Mouse (Mus musculus) lung, embryonic 16.5 days (tissue): ENCODE results near the gene Krt71. TPM values are rescaled to one million over a fixed set of nuclear protein-coding genes. Genes with fewer than 3 reads are reported as not detected.

ENCODE experiments used
- ATAC-seq: fragments of 200-750 bp; cut with Nextera tagmentation; 2 replicates; pipeline ENCODE4 v1.8.0; 2017; ENCODE audit warnings: low read depth, mild to moderate bottlenecking, moderate library complexity
- H3K27ac ChIP-seq: fragments of 300-500 bp; sonication (generic); 2 replicates; pipeline ENCODE4 v1.5.1; 2014; ENCODE audit warnings: mild to moderate bottlenecking, control low read depth, low read length
- H3K27me3 ChIP-seq: fragments of 300-500 bp; sonication (generic); 2 replicates; pipeline ENCODE4 v1.6.1; 2014; ENCODE audit warnings: low read depth, low read length, mixed read lengths; ENCODE audit not compliant: control insufficient read depth, insufficient read depth
- H3K36me3 ChIP-seq: fragments of 300-500 bp; sonication (generic); 2 replicates; pipeline ENCODE4 v1.6.1; 2014; ENCODE audit warnings: low read length; ENCODE audit not compliant: control insufficient read depth, insufficient read depth
- H3K4me1 ChIP-seq: fragments of 300-500 bp; sonication (generic); replicated peaks from 2 replicates; pipeline ENCODE4 v1.6.1; 2014; ENCODE audit warnings: low read length, mixed read lengths; ENCODE audit not compliant: control insufficient read depth, insufficient read depth
- H3K4me2 ChIP-seq: fragments of 300-500 bp; sonication (generic); 2 replicates; pipeline ENCODE4 v1.6.1; 2014; ENCODE audit warnings: low read depth, low read length, control low read depth
- H3K4me3 ChIP-seq: fragments of 300-500 bp; sonication (generic); 2 replicates; pipeline ENCODE4 v1.5.1; 2014; ENCODE audit warnings: mild to moderate bottlenecking, low read length, control low read depth
- H3K9ac ChIP-seq: fragments of 300-500 bp; sonication (generic); 2 replicates; pipeline ENCODE4 v1.6.1; 2014; ENCODE audit warnings: low read length, control low read depth
- H3K9me3 ChIP-seq: fragments of 300-500 bp; sonication (generic); 2 replicates; pipeline ENCODE4 v1.6.1; 2016; ENCODE audit warnings: low read length; ENCODE audit not compliant: control insufficient read depth
- WGBS: fragments of 180-500 bp; shearing (Covaris S2); extraction: QIAGEN DNeasy Blood & Tissue Kit; methylation state at CpG from one replicate; pipeline ENCODE4 v1.1.7; 2014; 5-methylcytosine and 5-hydroxymethylcytosine counted together
- polyA plus RNA-seq: library from polyadenylated mRNA; unstranded; fragments of >200 nt; fragmentation: Nextera tagmentation; extraction: Ambion mirVana; gene quantifications from 2 replicates; pipeline ENCODE4 v1.2.1, GENCODE M21; 2015

Krt71 gene
- not detected in 2 replicates for polyA plus RNA-seq

DNA sequence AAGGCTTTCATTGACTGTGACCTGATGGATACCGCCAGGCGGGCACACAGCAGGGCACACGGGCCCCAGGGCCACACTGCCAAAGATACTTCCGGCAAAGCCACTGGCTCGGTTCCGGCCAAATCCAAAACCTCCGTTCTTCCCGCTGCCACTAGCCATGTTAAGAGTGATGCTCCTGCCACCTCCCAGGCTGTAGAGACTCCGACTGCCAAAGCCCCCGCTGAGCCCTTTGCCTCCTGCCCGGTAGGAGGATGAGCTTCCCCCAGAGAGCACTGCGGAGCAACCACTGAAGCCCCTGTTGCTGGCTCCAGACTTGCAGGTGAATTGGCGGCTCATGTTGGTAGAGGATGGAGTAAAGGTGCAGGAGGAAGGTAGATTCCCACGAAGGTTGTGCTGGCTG, at the start of gene Krt71:
Gene Krt71 (minus strand): TSS at position 399 of the 400 bp plus-strand sequence.
- Histone ChIP-seq H3K27ac (no peak within 1 kb of the TSS), H3K4me2 (no peak within 1 kb of the TSS), H3K36me3 (no peaks in the 10 kb centered on the region), H3K9me3 (no peaks in the 10 kb centered on the region), H3K4me3 (no peak within 1 kb of the TSS), H3K27me3 (no peaks in the 10 kb centered on the region), H3K4me1 (no peaks in the 10 kb centered on the region), H3K9ac (no peak within 1 kb of the TSS)
- ATAC-seq: no peak
- WGBS: 57% methylated on average over 14 of the region's 14 CpGs

DNA sequence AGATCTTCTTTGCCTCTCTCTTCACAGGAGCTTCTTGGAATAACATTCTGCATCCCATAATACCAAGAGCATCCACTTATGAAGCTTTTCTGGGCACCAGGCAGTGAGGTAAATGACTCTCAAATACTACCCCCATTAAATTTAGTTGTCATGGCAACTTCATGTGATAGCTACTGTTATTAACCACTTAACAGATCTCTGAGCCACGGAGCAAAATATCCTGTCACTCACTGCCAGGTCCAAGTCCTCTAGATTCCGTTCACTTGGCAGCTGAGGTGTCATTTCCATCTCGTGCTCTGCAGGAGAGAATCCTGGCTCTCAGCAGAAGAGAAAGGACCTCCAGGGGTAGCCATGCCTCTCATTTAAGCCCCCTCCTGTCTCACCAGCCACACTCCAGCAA, 48.0 kb upstream of the Krt71 start:
- no peak overlapping the region for H3K9ac ChIP-seq
- H3K4me2 ChIP-seq: no peak overlapping the region
- no peaks in the 10 kb centered on the region for H3K9me3 ChIP-seq
- 13% methylated on average over 3 of the region's 3 CpGs for WGBS
- H3K27ac ChIP-seq: no peak overlapping the region
- no peaks in the 10 kb centered on the region for H3K36me3 ChIP-seq
- no peak overlapping the region for H3K4me3 ChIP-seq
- no peaks in the 10 kb centered on the region for H3K27me3 ChIP-seq
- H3K4me1 ChIP-seq: no peaks in the 10 kb centered on the region
- no peak for ATAC-seq

DNA sequence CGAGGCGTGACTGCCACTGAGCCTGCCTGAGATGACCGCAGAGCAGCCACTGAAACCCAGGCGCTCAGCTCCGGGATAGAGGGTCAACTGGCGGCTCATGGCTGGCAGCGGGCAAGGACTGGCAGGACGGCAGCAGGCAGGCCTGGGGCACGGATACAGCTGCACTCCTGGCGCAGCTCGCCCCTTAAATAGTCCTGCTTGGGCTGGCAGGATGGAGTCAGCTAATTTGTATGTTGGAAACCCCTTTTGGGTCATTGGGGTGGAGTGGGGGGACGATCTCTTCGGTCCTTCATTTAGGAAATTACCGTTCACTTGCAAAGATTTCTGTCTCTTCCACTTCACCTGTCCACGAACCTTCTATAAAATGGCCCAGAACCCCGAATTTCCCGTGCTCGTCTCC, 43.5 kb upstream of the Krt71 start, which contains the start of gene Krt72:
Gene Krt72 (minus strand): TSS at position 101 of the 400 bp plus-strand sequence.
- Histone ChIP-seq H3K27ac (no peak within 1 kb of the TSS), H3K27me3 (no peaks in the 10 kb centered on the region), H3K4me3 (no peak within 1 kb of the TSS), H3K9me3 (no peaks in the 10 kb centered on the region), H3K4me2 (no peak within 1 kb of the TSS), H3K9ac (no peak within 1 kb of the TSS), H3K4me1 (no peaks in the 10 kb centered on the region), H3K36me3 (no peaks in the 10 kb centered on the region)
- 81% methylated on average over 18 of the region's 18 CpGs for WGBS
- no peak for ATAC-seq

DNA sequence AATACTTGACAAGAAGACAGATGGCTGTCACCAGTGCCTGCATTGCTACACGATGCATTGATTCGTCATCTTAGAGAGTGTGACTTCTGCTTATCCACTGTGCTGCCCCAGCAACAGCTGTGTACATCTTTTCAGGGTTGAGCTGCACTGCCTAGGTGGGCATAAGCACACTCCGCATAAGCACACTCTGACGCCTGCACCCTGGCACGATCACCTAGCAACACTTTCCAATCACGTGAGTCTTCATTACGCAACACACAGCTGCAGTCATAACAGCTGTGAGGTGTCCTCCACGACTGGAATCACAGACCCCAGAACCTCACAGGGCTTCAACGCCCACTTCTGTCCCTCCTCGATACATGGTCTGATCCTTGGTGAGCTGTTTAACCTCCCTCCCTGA, 30.5 kb upstream of the Krt71 start:
- no peaks in the 10 kb centered on the region for H3K9me3 ChIP-seq
- no peaks in the 10 kb centered on the region for H3K4me1 ChIP-seq
- WGBS: 48% methylated on average over 10 of the region's 10 CpGs
- no peak overlapping the region for H3K4me3 ChIP-seq
- H3K4me2 ChIP-seq: no peak overlapping the region
- H3K27me3 ChIP-seq: no peaks in the 10 kb centered on the region; the same call in 1 of the 2 replicates
- peak; percentile 64 for ATAC-seq
- H3K9ac ChIP-seq: no peak overlapping the region
- no peak overlapping the region for H3K27ac ChIP-seq
- H3K36me3 ChIP-seq: no peaks in the 10 kb centered on the region

DNA sequence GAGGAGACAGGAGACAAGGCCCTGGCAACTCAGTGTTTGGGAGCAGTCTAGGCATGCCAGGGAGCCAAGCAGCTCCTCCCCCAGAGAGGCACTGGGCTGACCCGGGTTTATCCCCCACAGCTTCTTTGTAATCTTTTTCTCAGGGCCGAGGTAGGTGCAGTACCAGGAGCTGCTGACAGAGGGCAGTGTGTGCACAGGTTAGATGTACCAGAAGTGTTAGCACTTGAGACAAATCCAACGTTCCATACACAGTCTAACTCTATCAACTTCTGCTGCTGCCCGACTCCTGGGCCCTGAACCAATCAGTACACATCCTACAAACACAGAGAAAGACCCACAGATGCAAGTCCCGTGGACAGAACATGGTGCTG, 29.8 kb upstream of the Krt71 start:
- no peak overlapping the region for H3K4me3 ChIP-seq
- H3K27ac ChIP-seq: no peak overlapping the region
- no peaks in the 10 kb centered on the region for H3K4me1 ChIP-seq
- no peaks in the 10 kb centered on the region for H3K36me3 ChIP-seq
- WGBS: under 1% methylated on average over 5 of the region's 5 CpGs
- no peak overlapping the region for H3K9ac ChIP-seq
- H3K4me2 ChIP-seq: no peak overlapping the region
- no peaks in the 10 kb centered on the region for H3K9me3 ChIP-seq
- ATAC-seq: peak; percentile 75
- H3K27me3 ChIP-seq: no peaks in the 10 kb centered on the region; the same call in 1 of the 2 replicates

DNA sequence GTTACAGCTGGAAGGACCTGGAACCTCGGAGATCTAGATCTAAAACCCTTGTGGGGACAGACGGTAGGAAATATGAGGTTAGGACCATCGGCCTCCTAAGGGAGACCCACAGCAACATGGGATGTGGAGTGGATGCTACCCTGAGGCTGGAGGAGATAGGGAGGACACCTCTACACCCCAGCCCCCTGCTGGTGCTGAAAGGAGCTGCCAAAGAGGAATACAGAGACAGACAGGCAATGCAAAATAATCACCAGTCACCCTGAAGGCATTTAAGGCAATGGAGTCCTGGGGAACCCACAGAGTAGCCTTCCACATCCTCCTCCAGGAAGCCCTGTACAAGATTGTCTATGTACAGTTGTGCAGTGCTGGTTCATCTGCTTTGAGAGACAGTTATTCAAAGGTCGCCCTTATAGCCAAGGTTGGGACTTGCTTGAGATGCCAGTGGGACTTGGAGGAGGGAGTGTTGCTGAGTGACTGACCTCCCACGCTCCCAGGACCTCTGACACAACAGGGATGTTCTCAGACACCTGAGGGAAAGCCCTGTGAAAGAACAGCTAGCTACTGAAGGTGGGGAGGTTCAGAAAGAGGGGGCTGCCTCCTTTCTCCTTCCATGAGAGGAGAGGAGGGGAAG, 29.3 kb upstream of the Krt71 start:
- H3K36me3 ChIP-seq: no peaks in the 10 kb centered on the region
- no peak overlapping the region for H3K4me3 ChIP-seq
- no peaks in the 10 kb centered on the region for H3K4me1 ChIP-seq
- WGBS: 75% methylated on average over 5 of the region's 5 CpGs
- H3K4me2 ChIP-seq: no peak overlapping the region
- no peaks in the 10 kb centered on the region; the same call in 1 of the 2 replicates for H3K27me3 ChIP-seq
- ATAC-seq: no peak; the same call in 1 of the 2 replicates
- H3K9me3 ChIP-seq: no peaks in the 10 kb centered on the region
- no peak overlapping the region for H3K9ac ChIP-seq
- H3K27ac ChIP-seq: no peak overlapping the region

DNA sequence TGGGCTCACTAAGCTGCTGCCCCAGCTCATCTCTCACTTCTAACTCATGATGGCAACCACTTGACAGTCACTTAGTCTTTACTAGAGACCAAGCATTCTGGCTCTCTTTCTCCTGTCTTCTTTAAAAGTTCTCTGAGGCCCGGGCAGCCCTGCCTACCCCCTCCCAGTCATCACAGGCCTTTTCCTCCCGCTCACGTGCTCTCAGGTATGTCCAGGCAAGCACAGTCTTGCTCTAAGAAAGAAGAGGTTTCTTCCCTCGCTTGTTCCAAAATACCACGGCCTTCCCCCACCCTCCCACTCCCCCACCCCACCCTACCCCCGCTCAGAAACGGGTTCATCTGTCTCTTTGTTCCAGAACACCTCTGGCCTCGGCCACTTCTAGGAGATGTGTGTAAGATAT, 27.3 kb upstream of the Krt71 start:
- ATAC-seq: no peak
- Histone ChIP-seq H3K9me3 (no peaks in the 10 kb centered on the region), H3K4me2 (no peak overlapping the region), H3K9ac (no peak overlapping the region), H3K4me3 (no peak overlapping the region), H3K4me1 (no peaks in the 10 kb centered on the region), H3K36me3 (no peaks in the 10 kb centered on the region), H3K27me3 (no peaks in the 10 kb centered on the region; the same call in 1 of the 2 replicates), H3K27ac (no peak overlapping the region)
- 16% methylated on average over 8 of the region's 8 CpGs for WGBS

DNA sequence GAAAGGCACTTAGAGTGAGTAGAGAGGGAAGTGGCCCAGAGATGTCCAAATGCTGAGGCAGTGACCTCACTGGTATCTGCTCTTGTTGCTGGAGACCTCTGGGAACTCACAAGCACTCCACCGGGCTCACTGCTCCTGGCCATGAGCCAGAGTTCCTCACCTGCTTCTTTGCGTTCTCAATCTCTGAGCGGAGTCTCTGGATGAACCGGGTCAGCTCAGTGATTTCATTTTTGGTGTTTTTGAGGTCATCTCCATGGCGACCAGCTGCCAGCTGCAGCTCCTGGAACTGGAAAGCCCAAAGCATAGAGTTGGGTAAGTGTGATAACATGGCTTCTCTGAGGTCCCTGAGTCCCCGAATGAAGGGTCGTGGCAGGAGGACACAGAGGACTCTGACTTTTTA, 5.1 kb downstream of the Krt71 start:
- H3K36me3 ChIP-seq: no peaks in the 10 kb centered on the region
- no peak for ATAC-seq

DNA sequence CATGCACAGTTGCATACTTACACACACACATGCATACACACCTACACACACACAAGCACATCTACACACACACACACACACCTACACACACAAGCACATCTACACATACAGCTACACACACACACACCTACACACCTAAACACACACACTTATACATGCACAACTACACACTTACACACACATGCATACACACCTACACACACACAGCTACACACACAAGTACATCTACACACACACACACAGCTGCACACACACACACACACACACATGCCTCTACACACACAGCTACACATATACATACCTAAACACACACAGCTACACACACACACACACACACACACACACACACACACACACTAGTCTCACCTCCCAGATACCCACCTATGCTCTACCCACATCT, 12.3 kb downstream of the Krt71 start:
- Histone ChIP-seq H3K4me2 (no peak overlapping the region), H3K36me3 (no peaks in the 10 kb centered on the region), H3K4me3 (no peak overlapping the region), H3K4me1 (no peaks in the 10 kb centered on the region), H3K27ac (no peak overlapping the region), H3K27me3 (no peaks in the 10 kb centered on the region), H3K9me3 (no peaks in the 10 kb centered on the region), H3K9ac (no peak overlapping the region)
- no peak for ATAC-seq

More for the DNA sequence above, 5.1 kb downstream of the Krt71 start:
- no peaks in the 10 kb centered on the region for H3K27me3 ChIP-seq
- WGBS: 46% methylated on average over 7 of the region's 7 CpGs
- no peak overlapping the region for H3K4me3 ChIP-seq
- H3K4me1 ChIP-seq: no peaks in the 10 kb centered on the region
- H3K27ac ChIP-seq: no peak overlapping the region
- H3K4me2 ChIP-seq: no peak overlapping the region
- no peaks in the 10 kb centered on the region for H3K9me3 ChIP-seq
- no peak overlapping the region for H3K9ac ChIP-seq

DNA sequence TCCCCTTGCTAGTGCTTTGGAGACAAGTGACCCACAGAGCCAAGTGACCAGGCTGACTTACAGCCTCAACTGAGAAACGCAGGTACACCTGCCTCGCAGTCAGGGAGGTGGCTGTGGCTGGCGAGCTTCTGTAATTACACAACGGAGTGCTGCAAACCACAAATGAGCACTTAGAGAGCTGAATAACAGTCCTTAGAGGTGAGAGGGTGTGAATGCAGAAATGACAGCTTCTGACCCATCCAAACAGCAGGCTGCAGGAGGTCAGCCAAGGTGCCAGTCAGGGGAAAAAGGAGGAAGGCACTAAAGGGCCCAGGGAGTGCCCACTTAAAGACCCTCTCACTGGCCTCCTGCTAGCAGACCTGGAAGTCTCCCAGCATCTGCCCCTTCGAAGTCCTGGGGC, 18.2 kb downstream of the Krt71 start:
- 31% methylated on average over 5 of the region's 5 CpGs for WGBS
- H3K4me1 ChIP-seq: no peaks in the 10 kb centered on the region
- H3K27ac ChIP-seq: no peak overlapping the region
- no peaks in the 10 kb centered on the region for H3K36me3 ChIP-seq
- no peak for ATAC-seq
- H3K4me3 ChIP-seq: no peak overlapping the region
- no peak overlapping the region for H3K4me2 ChIP-seq
- no peak overlapping the region for H3K9ac ChIP-seq
- no peaks in the 10 kb centered on the region for H3K27me3 ChIP-seq
- H3K9me3 ChIP-seq: no peaks in the 10 kb centered on the region
